Mouse (Mus musculus) heart, adult 2 months (tissue): Measurements from ENCODE around the gene Adcy9.

Experiments used
- CTCF ChIP-seq: fragments of 200-600 bp; IDR thresholded peaks from 2 replicates; pipeline ENCODE4 v1.8.1; 2022; ENCODE audit warnings: antibody characterized with exemption, mild to moderate bottlenecking, moderate library complexity
- POLR2A ChIP-seq: fragments of 200-500 bp; IDR thresholded peaks from 2 replicates; pipeline ENCODE4 v1.6.1; 2011; ENCODE audit warnings: mild to moderate bottlenecking, low read depth, low read length, control low read depth; ENCODE audit not compliant: insufficient read depth

DNA sequence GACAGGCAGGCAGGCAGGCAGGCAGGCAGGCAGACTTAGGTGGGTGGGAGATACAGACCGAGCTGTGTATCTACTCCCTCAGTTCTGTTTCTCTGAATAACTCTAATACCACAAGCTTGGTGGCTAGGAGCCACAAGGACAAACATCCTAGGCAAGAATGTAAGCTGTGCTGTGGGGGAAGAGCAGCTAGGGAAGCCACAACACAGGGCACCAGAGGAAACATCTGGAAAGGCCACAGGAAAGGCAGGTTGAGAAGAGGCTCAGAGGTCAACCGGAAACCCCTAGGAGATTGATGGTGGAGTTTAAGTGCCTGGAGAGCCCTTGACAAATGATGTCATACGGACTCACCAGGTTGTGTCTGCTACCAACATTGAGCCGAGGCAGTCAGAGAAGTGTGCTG lies 16.4 kb upstream of the Adcy9 start:
- TF ChIP-seq CTCF (no peak), POLR2A (no peak)
